Mouse (Mus musculus) kidney, postnatal 0 days (tissue): ENCODE results near the gene Slc7a9. TPM values are rescaled to one million over a fixed set of nuclear protein-coding genes. Genes with fewer than 3 reads are reported as not detected.

ENCODE experiments used
- ATAC-seq: fragments of 200-750 bp; cut with Nextera tagmentation; replicated peaks from 2 replicates; pipeline ENCODE4 v1.8.0; 2017; ENCODE audit warnings: low read depth, moderate number of reproducible peaks, moderate TSS enrichment, moderate library complexity; ENCODE audit not compliant: low FRiP score
- DNase-seq: peaks from one replicate; pipeline ENCODE4 v3.0.0-alpha.2; 2016; ENCODE audit warnings: low spot score
- H3K27ac ChIP-seq: fragments of 300-500 bp; sonication (generic); 2 replicates; pipeline ENCODE4 v1.5.1; 2014; ENCODE audit warnings: mild to moderate bottlenecking
- H3K27me3 ChIP-seq: fragments of 300-500 bp; sonication (generic); 2 replicates; pipeline ENCODE4 v1.6.1; 2014; ENCODE audit warnings: low read length, mixed read lengths; ENCODE audit not compliant: insufficient read depth
- H3K36me3 ChIP-seq: fragments of 300-500 bp; sonication (generic); 2 replicates; pipeline ENCODE4 v1.6.1; 2014; ENCODE audit warnings: low read length, mixed read lengths; ENCODE audit not compliant: insufficient read depth
- H3K4me1 ChIP-seq: fragments of 300-500 bp; sonication (generic); replicated peaks from 2 replicates; pipeline ENCODE4 v1.6.1; 2014; ENCODE audit warnings: antibody characterized with exemption, low read length, mixed read lengths; ENCODE audit not compliant: insufficient read depth
- H3K4me2 ChIP-seq: fragments of 300-500 bp; sonication (generic); 2 replicates; pipeline ENCODE4 v1.6.1; 2014; ENCODE audit warnings: mild to moderate bottlenecking, low read length, moderate library complexity, mixed read lengths
- H3K4me3 ChIP-seq: fragments of 300-500 bp; sonication (generic); replicated peaks from 2 replicates; pipeline ENCODE4 v1.5.1; 2014; ENCODE audit warnings: low read depth, low read length
- H3K9ac ChIP-seq: fragments of 300-500 bp; sonication (generic); 2 replicates; pipeline ENCODE4 v1.6.1; 2014; ENCODE audit warnings: low read depth, low read length
- H3K9me3 ChIP-seq: fragments of 300-500 bp; sonication (generic); replicated peaks from 2 replicates; pipeline ENCODE4 v1.6.1; 2016; ENCODE audit warnings: low read length, inconsistent platforms, mixed read lengths
- CTCF ChIP-seq: IDR thresholded peaks from 2 replicates; pipeline ENCODE4 v1.5.1; 2016; ENCODE audit warnings: antibody characterized with exemption, low read depth, mild to moderate bottlenecking, moderate library complexity
- WGBS: fragments of 180-500 bp; shearing (Covaris S2); extraction: QIAGEN DNeasy Blood & Tissue Kit; methylation state at CpG from one replicate; pipeline ENCODE4 v1.1.7; 2014; 5-methylcytosine and 5-hydroxymethylcytosine counted together
- polyA plus RNA-seq: library from polyadenylated mRNA; unstranded; fragments of >200 nt; fragmentation: Nextera tagmentation; extraction: Ambion mirVana; gene quantifications from 2 replicates; pipeline ENCODE4 v1.2.1, GENCODE M21; 2015

Slc7a9 gene
- polyA plus RNA-seq, 1 experiment from 2014 or later: 31.8 TPM

DNA sequence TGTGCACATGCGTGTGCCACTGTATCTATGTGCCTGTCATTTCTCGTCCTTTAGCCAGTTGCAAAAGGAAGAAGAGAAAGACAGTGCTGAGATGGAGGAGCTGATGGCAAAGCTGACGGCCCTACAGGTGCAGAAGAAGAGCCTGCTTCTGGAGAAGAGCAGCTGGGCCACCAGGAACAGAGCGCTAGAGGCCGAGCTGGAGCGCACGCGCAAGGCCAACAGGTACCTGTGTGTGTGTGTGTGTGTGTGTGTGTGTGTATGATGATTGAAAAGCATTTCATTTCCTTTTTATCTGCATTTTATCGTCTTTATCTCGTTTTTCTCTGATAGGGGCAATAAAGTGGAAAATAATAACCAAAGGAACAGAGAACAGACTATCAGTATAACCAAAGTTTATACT lies 20.4 kb upstream of the Slc7a9 start:
- Histone ChIP-seq H3K27me3 (no peaks in the 10 kb centered on the region), H3K4me1 (no peaks in the 10 kb centered on the region), H3K27ac (no peak overlapping the region), H3K9me3 (no peaks in the 10 kb centered on the region), H3K9ac (no peak overlapping the region), H3K4me3 (no peak overlapping the region), H3K4me2 (no peak overlapping the region), H3K36me3 (peaks cover 34% of the 10 kb centered on the region)
- DNase-seq (no peak), ATAC-seq (no peak)
- TF ChIP-seq CTCF: no peak
- 95% methylated on average over 10 of the region's 10 CpGs for WGBS

DNA sequence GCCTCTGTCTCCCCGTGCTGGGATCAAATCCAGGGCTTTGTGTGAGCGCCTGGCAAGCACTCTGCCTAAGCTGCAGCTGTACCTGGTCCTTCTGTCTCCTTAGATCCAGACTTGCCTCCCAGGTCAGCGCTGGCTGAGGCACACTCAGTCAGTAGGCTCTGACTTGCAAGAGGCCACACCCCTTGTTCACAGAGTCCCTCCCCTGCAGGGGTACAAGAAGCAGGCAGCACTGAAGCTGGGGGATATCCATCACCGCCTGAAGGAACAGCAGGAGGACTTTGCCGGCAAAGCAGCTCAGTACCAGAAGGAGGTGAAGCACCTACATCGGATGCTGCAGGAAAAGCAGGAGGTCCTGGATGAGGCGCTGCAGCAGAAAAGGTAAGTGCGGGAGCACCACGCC lies 13.3 kb upstream of the Slc7a9 start:
- WGBS: 82% methylated on average over 9 of the region's 9 CpGs
- Histone ChIP-seq H3K4me1 (no peaks in the 10 kb centered on the region), H3K9ac (no peak overlapping the region), H3K36me3 (peaks cover 57% of the 10 kb centered on the region), H3K27me3 (no peaks in the 10 kb centered on the region), H3K4me3 (no peak overlapping the region), H3K9me3 (no peaks in the 10 kb centered on the region), H3K27ac (no peak overlapping the region), H3K4me2 (no peak overlapping the region)
- DNase-seq (no peak), ATAC-seq (no peak)
- TF ChIP-seq CTCF: no peak

DNA sequence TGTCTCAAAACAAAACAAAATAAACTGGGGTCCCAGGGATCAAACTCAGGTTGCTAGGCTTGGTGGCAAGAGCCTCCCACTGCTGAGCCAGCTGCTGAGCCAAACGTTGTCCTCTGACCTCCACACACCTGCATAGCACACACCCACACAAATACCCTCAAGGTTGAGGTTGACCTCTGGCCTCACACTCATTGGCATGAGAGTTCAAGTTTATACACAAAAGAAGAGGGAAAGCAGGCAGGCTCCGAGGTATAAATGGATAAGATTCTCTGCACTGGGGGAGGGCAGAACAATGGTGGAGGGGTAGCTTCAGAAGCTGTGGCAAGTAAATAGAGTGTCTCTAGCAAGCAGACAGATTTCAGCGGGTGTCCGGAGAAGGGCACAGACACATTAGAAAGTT lies 1.1 kb upstream of the Slc7a9 start:
- no peak overlapping the region for H3K4me3 ChIP-seq
- DNase-seq: no peak
- H3K27me3 ChIP-seq: no peaks in the 10 kb centered on the region
- H3K36me3 ChIP-seq: no peaks in the 10 kb centered on the region
- no peak overlapping the region for H3K9ac ChIP-seq
- no peak overlapping the region for H3K4me2 ChIP-seq
- peak overlapping the region; percentile 19; the same call in 1 of the 2 replicates for H3K27ac ChIP-seq
- no peak for ATAC-seq
- no peak for TF ChIP-seq CTCF
- 34% methylated on average over 4 of the region's 4 CpGs for WGBS
- H3K9me3 ChIP-seq: 0 out of 2 replicates have a peak, but pooled peaks cover 4% of the 10 kb centered on the region
- 0 out of 2 replicates have a peak, but pooled peaks cover 6% of the 10 kb centered on the region for H3K4me1 ChIP-seq

DNA sequence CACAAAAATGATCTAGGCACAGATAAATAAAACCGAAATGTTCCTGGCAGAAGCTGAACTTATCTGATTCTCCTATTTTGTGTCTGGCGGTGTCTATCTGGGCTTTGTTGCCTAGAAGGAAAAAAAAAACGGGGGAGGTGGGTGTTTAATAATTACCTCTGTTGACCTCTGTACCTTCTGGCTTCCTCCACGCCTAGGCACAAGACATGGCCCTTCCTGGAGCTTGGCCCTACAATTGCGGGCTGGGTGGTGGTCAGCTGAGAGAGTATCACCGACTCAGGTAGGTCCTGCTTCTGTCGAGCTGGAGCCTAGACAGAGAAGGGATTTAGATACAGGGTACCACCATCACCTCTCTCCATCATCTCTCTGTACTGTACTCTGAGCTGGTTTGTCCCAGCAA lies 271 bp downstream of the Slc7a9 start:
- Histone ChIP-seq H3K27me3 (no peaks in the 10 kb centered on the region), H3K36me3 (no peaks in the 10 kb centered on the region), H3K9me3 (0 out of 2 replicates have a peak, but pooled peaks cover 2% of the 10 kb centered on the region), H3K27ac (peak overlapping the region; percentile 19), H3K4me3 (no peak overlapping the region), H3K4me1 (0 out of 2 replicates have a peak, but pooled peaks cover 6% of the 10 kb centered on the region), H3K9ac (no peak overlapping the region), H3K4me2 (no peak overlapping the region)
- no peak for TF ChIP-seq CTCF
- DNase-seq: peak; percentile 12
- ATAC-seq: peak; percentile 70
- 50% methylated on average over 7 of the region's 7 CpGs for WGBS

DNA sequence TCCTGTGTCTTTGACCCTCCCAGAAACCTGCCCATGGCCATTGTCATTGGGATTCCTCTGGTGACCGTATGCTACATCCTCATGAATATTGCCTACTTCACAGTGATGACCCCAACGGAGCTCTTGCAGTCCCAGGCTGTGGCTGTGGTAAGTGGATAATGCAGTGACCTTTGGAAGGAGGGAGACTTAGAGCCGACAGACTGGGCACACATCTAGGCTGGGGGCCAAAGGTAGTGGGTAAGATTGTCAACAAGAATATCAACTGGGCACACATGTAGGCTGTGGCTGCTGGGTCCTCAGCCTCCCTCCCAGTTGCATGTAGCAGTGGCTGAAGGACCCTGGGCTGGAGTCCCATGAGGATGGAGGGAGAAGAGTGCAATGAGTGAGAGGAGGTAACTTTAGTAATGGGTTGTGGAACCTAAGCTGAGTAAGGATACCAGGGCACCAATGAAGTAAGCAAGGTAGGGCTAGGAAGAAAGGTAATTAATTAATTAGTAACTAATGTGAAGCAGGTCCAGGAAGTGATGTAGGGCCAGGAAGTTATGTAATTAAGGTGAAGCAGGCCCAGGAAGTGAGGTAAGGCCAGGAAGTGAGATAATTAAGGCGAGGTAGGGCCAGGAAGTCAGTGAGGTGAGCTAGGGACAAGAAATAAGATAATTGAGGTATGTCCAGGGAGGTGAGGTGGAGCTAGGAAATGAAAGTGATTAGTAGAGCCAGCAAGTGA lies 7.7 kb downstream of the Slc7a9 start:
- Histone ChIP-seq H3K9ac (no peak overlapping the region), H3K4me1 (no peaks in the 10 kb centered on the region), H3K27me3 (no peaks in the 10 kb centered on the region), H3K36me3 (no peaks in the 10 kb centered on the region), H3K9me3 (no peaks in the 10 kb centered on the region), H3K4me3 (no peak overlapping the region), H3K27ac (no peak overlapping the region), H3K4me2 (no peak overlapping the region)
- DNase-seq (no peak), ATAC-seq (peak; percentile 52; the same call in 1 of the 2 replicates)
- WGBS: 82% methylated on average over 4 of the region's 4 CpGs
- TF ChIP-seq CTCF: no peak

DNA sequence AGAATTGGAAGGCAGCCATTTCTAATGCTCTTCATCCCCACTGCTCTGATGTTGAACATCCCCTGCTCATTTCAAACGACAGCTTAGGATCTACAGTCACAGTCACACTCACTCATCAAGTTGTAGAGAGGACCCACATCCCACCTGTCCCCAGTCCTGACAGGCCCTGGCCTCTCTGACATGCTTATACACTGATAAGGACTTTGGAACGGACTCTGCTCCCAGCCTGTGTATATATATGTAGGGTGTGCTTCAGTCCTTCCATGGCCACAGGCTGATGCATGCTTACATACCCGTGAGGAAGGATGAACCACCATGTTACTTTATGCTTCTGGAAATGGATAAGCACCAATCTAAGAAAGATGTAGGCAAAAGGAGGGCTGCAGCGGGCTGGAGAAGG lies 12.4 kb downstream of the Slc7a9 start:
- H3K4me3 ChIP-seq: no peak overlapping the region
- H3K4me1 ChIP-seq: no peaks in the 10 kb centered on the region
- ATAC-seq: no peak
- H3K9me3 ChIP-seq: no peaks in the 10 kb centered on the region
- no peak overlapping the region for H3K27ac ChIP-seq
- H3K4me2 ChIP-seq: no peak overlapping the region
- no peaks in the 10 kb centered on the region for H3K36me3 ChIP-seq
- H3K9ac ChIP-seq: no peak overlapping the region
- no peak for DNase-seq
- 85% methylated on average over 4 of the region's 4 CpGs for WGBS
- no peaks in the 10 kb centered on the region for H3K27me3 ChIP-seq
- no peak for TF ChIP-seq CTCF
